Mouse (Mus musculus) heart, adult 2 months (tissue): ENCODE results near the gene Wdr86.

Source experiments
- CTCF ChIP-seq: fragments of 200-600 bp; IDR thresholded peaks from 2 replicates; pipeline ENCODE4 v1.8.1; 2022; ENCODE audit warnings: antibody characterized with exemption, mild to moderate bottlenecking, moderate library complexity
- EP300 ChIP-seq: fragments of 200-500 bp; IDR thresholded peaks from 2 replicates; pipeline ENCODE4 v1.6.1; 2011; ENCODE audit warnings: low read depth, low read length, control low read depth; ENCODE audit not compliant: insufficient read depth
- POLR2A ChIP-seq: fragments of 200-500 bp; IDR thresholded peaks from 2 replicates; pipeline ENCODE4 v1.6.1; 2011; ENCODE audit warnings: mild to moderate bottlenecking, low read depth, low read length, control low read depth; ENCODE audit not compliant: insufficient read depth

DNA sequence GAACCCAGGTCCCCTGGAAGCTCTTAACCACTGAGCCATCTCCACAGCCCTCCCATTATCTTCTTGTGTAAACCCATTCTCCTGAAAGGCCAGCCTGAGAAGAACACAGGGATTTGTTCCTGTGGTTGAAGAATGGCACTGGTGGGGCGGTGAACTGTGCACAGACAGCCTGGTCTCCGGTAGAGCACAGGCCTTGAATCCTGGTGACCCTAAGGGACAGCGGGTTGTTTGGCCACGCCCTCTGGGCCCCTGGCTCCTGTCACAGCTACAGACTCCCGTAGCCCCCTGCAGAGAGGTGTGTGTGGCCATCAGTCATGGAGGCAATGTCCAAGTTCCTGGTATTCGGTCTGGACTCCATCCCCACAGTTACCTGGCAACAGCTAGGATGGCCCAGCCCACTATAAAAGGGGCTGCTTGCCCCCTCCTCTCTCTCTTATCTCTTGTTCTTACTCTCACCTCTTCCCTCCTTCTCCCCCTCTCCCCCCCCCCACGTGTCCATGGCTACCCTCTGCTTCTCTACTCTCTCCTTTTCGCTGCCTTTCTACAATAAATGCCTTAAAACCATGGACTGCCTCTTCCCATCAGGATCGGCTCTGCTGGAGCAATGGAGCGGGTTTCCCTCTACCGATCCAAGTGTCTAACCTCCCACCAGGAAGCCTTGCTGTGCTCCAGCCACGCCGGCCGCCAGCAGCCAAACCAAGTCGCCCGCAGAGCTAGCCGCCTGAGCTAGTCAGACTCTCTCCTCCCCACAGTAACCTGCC lies 47.7 kb upstream of the Wdr86 start:
- TF ChIP-seq EP300 (no peak), CTCF (no peak), POLR2A (no peak)
